Mouse (Mus musculus) layer of hippocampus, postnatal 14 days (tissue): ENCODE measurements around the gene Farp1. TPM values are rescaled to one million over a fixed set of nuclear protein-coding genes. Genes with fewer than 3 reads are reported as not detected.
"Not testable (repeated sequence)": the region's sequence is repeated elsewhere in the genome, so short reads cannot be mapped to it uniquely, and the experiment has no call there.

Experiments
- DNase-seq, 2 experiments: peaks; one replicate each; pipeline ENCODE4 v3.0.0; 2021 to 2022; ENCODE audit warnings: low spot score in 2 of 2, mixed read lengths in 1 of 2
- long read RNA-seq, 2 experiments: library from polyadenylated mRNA; stranded (forward); transcript quantifications; one replicate each; pipeline ENCODE4 v2.0.0; 2021
- total RNA-seq, 2 experiments: library from RNA; stranded (reverse); gene quantifications; 2 replicates each; pipeline ENCODE4 v1.2.3; 2021

Gene Farp1
- 10 to 100 TPM; 88.3 to 92.0 TPM for total RNA-seq
- long read RNA-seq, experiment 1, full-length matches to known transcripts = 9 of 37 reads
- long read RNA-seq, experiment 1, partial matches to known transcripts = 8 of 37 reads
- long read RNA-seq, experiment 1, other reads (novel, unspliced or antisense) = 20 of 37 reads
- long read RNA-seq, experiment 2, full-length matches to known transcripts = 8 of 46 reads
- long read RNA-seq, experiment 2, partial matches to known transcripts = 19 of 46 reads
- long read RNA-seq, experiment 2, other reads (novel, unspliced or antisense) = 19 of 46 reads

GRCm38 (mm10) chr14:121034973-121035662, at the start of gene Farp1:
Farp1 (plus strand) TSS chr14:121035200.
- peak; percentile 69 to 75 for DNase-seq

- no peak for DNase-seq
Measured at GRCm38 (mm10) chr14:120989126-120989525, 45.9 kb upstream of the Farp1 start.

DNA sequence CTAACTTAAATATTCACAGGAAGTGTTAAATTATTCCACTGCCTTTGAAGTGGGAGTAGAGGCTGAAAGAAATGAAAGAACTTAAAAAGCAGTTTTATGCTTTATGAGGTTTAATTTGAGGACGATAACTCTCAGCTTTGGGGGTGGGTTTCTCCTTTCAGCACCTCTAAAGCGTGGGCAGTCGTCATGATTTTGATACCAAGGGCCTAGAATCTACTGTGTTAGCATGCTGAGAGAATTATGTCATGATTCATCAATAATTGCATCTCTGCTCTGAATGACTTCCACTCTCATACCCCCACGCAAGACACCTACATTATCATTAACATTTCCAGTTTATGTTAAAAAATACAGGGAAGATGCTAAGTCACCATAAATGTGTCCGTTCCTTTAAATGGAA, 37.3 kb upstream of the Farp1 start:
- DNase-seq = no peak

DNA sequence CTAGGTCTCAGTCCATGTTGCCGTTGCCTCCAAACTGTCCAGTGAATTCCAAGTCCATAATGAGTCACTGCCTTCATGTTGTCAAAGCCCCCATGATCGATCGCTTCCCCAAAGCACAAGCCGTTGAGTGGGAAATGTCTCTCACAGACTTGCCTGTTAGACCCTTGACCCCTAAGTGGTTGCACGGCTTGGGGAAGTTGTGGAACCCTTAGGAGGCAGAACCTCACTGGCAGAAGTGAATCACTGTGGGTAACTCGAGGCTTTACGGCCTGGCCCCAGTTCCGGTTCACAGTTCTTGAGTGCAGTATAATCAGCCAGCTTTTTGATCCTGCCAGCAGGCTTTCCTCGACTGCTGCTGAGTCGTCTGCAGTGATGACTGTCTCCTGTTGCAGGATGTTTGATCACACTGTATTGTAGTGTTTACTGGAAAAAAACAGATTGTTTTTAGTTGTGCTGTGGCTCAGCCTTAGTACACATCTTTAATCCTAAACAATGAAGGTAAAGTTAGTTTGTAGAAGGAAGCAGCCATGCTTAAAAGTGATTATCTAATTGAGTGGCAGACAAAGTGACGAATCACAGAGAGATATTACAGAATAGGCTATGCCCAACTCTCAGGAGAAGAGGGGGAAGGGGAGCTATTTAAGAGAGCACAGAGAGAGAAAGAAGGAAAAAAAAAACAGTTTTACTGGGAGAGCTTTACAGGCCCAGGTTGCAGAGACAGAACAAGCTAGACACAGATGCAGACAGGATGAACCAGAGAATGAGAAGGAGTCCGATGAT, 34.2 kb upstream of the Farp1 start:
- no peak for DNase-seq

DNA sequence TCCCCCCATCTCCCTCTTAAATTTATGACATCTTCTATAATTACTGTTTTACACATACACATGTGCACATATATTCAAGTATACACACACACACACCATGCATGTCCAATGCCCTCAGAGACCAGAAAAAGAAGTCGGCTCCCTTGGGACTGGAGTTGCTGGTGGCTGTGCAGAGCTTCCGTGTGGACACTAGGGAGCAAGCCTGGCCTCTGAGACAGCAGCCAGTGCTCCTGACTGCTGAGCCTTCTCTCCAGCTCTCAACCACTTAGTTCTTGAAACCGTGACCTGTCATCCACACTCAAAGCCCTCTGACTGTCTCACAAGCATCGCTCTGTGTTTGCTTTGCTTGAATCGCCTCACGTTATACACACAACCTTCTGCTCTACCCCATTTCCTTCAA, 29.4 kb upstream of the Farp1 start:
- no peak for DNase-seq

- no peak for DNase-seq
Measured at GRCm38 (mm10) chr14:121006021-121006420, 29.0 kb upstream of the Farp1 start.

GRCm38 (mm10) chr14:121015114-121015690, 19.8 kb upstream of the Farp1 start:
- no peak for DNase-seq

GRCm38 (mm10) chr14:121022403-121022802, 12.6 kb upstream of the Farp1 start:
- no peak for DNase-seq

DNA sequence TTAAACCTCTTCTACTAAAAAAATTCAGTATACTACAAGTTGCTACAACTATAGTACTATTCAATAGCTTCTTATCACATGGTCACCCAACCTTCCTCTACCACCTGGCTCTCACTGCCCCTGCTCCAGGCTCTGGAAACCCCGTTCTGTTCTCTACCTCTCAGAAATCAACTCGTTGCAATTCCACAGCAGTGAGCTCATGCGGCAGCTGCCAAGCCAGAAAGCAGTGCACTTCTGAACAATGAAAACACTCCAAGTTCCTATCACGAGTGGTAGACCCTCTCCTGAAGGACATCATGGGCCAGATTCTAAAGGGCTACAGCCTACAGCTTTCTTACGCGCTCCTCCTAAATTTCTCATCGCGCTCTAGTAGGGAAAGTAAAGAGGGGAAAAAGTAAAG, 9.6 kb upstream of the Farp1 start:
- no peak for DNase-seq

DNA sequence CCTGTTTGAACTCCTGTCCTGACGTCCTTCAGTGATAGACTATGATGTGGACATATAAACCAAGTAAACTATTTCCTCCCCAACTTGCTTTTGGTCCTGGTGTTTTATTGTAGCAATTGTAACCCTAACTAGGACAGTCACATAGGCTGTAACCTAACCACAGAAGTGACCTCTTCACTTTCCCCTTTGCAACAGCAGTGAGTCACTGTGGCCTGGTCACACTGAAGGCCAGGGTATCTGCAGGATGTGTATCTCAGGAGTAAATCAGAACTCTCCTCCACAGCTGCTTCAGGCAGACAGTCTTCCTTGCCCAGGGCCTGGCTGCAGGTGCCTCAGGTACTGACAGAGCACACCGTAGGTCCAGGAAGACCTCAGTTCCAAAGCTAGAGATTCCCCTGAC, 3.6 kb upstream of the Farp1 start:
- no peak for DNase-seq

DNA sequence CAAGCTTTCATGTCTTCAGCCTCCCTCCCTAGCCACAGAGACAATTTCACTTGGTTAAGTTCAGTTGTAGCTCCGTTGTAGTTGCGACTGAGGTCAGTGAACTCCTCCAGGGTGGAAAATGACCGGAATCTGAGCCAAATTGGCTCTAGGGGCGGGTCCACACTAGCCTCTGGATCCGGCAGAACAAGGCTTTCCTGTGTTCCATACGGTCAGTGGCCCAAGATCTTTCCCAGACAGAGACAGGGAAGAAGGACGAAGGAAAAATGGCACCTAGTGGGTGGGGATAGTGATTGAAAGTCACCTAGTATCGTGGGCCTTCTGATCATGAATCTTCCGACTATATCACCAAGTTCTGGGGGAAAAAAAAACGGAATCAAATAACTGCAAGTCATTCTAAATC, 475 bp upstream of the Farp1 start:
- no peak for DNase-seq

- DNase-seq = peak; percentile 40 to 49
Measured at GRCm38 (mm10) chr14:121035663-121036473, 868 bp downstream of the Farp1 start.

GRCm38 (mm10) chr14:121036612-121037221, 1.7 kb downstream of the Farp1 start:
- no peak for DNase-seq

DNA sequence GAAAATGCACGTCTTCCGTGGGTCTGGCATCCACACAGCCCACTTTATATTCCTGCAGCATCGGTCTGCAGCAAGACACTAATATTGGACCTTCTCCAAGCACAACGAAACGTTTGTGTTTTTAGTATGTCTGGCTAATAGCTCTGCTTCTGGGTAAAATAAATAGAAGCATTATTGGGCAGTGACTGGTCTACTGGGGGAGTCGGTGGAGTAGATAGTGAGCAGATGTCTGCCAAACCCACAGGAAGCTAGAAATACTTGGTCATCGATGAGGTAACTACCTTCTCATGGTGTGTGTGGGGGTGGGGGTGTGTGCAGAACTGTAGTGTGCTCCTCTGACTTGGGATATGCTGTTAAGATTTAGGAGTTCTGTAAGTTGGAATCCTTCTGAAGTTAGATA, 2.3 kb downstream of the Farp1 start:
- DNase-seq = peak in 1 of 2 experiments; percentile 43

DNA sequence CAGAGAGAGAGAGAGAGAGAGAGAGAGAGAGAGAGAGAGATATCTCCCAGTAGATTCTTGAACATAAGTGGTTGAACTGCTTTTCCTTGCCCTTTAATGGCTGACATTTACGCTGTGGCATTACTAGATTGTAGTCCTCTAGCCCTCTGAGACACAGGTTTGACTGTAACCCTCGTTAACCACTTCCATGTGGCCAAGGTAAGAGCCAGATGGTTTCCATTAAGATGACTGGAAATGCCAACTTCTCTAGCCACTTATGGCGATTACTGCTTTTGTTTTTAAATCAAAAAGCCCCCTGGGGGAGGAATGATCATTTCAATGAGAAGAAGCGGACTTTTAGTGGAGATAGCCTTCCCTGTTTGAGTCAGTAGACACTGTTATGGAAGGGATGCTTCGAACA, 3.7 kb downstream of the Farp1 start:
- DNase-seq = no peak

DNA sequence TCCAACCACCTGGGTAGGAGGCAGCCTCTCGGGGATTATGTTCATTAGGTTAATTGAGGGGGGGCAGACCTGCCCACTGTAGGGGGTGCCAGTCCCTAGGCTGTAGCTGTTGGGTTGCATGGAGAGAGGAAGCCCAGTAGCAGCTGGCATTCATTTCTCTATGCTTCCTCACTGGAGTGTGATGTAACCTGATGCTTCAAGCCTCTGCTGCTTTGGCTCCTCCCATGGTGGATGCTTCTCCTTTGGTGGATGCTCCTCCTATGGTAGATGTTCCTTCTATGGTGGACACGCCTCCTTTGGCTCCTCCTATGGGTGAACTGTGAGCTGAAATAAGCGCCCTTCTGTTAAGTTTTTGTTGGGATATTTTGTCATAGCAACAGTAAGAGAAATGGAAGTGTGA, 9.1 kb downstream of the Farp1 start:
- no peak for DNase-seq

- no peak for DNase-seq
Measured at GRCm38 (mm10) chr14:121046313-121046961, 11.4 kb downstream of the Farp1 start.

- no peak for DNase-seq
Measured at GRCm38 (mm10) chr14:121047780-121048179, 12.8 kb downstream of the Farp1 start.

DNA sequence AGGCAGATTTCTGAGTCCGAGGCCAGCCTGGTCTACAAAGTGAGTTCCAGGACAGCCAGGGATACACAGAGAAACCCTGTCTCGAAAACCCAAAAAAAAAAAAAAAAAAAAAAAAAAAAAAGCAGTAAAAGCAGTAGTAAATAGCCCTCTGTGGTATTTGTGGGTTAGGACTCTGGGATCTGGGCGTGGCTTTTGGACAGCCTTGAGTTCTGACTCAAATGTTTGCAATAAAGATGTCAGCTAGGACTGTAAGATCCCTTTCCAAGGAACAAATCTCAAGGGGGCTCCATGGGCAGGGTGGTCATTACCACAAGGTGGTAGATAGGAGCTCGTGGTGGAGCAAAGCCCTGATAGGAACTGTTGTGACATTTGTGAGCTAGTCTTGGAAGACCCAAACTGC, 16.0 kb downstream of the Farp1 start:
- not testable (repeated sequence) for DNase-seq

- no peak for DNase-seq
Measured at GRCm38 (mm10) chr14:121053020-121053518, 18.1 kb downstream of the Farp1 start.
